Mouse (Mus musculus) forebrain, postnatal 0 days (tissue): ENCODE results near the gene Dedd2. TPM values are rescaled to one million over a fixed set of nuclear protein-coding genes. Genes with fewer than 3 reads are reported as not detected.

ENCODE experiments used
- ATAC-seq: fragments of 200-750 bp; cut with Nextera tagmentation; 2 replicates; pipeline ENCODE4 v1.8.0; 2017; ENCODE audit warnings: mild to moderate bottlenecking, moderate library complexity
- DNase-seq: peaks from one replicate; pipeline ENCODE4 v3.0.0-alpha.2; 2015
- H3K27ac ChIP-seq: fragments of 300-500 bp; sonication (generic); 2 replicates; pipeline ENCODE4 v1.5.1; 2014; ENCODE audit warnings: low read depth, mild to moderate bottlenecking, antibody characterized with exemption, low read length, moderate library complexity, mixed read lengths
- H3K27me3 ChIP-seq: fragments of 300-500 bp; sonication (generic); 2 replicates; pipeline ENCODE4 v1.6.1; 2014; ENCODE audit warnings: mild to moderate bottlenecking, low read length, mixed read lengths; ENCODE audit not compliant: insufficient read depth
- H3K36me3 ChIP-seq: fragments of 300-500 bp; sonication (generic); 2 replicates; pipeline ENCODE4 v1.6.1; 2014; ENCODE audit warnings: mild to moderate bottlenecking, moderate library complexity; ENCODE audit not compliant: insufficient read depth
- H3K4me1 ChIP-seq: fragments of 300-500 bp; sonication (generic); 2 replicates; pipeline ENCODE4 v1.6.1; 2014; ENCODE audit warnings: antibody characterized with exemption; ENCODE audit not compliant: insufficient read depth
- H3K4me2 ChIP-seq: fragments of 300-500 bp; sonication (generic); 2 replicates; pipeline ENCODE4 v1.6.1; 2014; ENCODE audit warnings: low read depth, mild to moderate bottlenecking, moderate library complexity
- H3K4me3 ChIP-seq: fragments of 300-500 bp; sonication (generic); 2 replicates; pipeline ENCODE4 v1.5.1; 2014; ENCODE audit warnings: low read depth, low read length, mixed read lengths
- H3K9ac ChIP-seq: fragments of 300-500 bp; sonication (generic); 2 replicates; pipeline ENCODE4 v1.6.1; 2014; ENCODE audit warnings: mild to moderate bottlenecking
- H3K9me3 ChIP-seq: fragments of 300-500 bp; sonication (generic); 2 replicates; pipeline ENCODE4 v1.6.1; 2016; ENCODE audit warnings: low read length
- CTCF ChIP-seq: sonication (generic); IDR thresholded peaks from 2 replicates; pipeline ENCODE4 v1.5.1; 2016; ENCODE audit warnings: antibody characterized with exemption, control low read depth, low read depth
- WGBS: fragments of 180-500 bp; shearing (Covaris S2); extraction: QIAGEN DNeasy Blood & Tissue Kit; methylation state at CpG from one replicate; pipeline ENCODE4 v1.1.7; 2014; 5-methylcytosine and 5-hydroxymethylcytosine counted together
- polyA plus RNA-seq: library from polyadenylated mRNA; unstranded; fragments of >200 nt; fragmentation: Nextera tagmentation; extraction: Ambion mirVana; gene quantifications from 2 replicates; pipeline ENCODE4 v1.2.1, GENCODE M21; 2015
- total RNA-seq: library from RNA; depleted of rRNA; stranded (reverse); fragments of >200 nt; gene quantifications from 2 replicates; pipeline ENCODE4 v1.2.3, GENCODE M21; 2014

Gene Dedd2
- total and polyA plus RNA-seq, 2 experiments from 2014 or later = 17.3 to 23.4 TPM

GRCm38 (mm10) chr7:25187662-25188650, 32.5 kb downstream of the Dedd2 start:
- no peak overlapping the region for H3K9ac ChIP-seq
- H3K36me3 ChIP-seq = no peaks in the 10 kb centered on the region
- H3K9me3 ChIP-seq = no peaks in the 10 kb centered on the region
- 31% methylated on average over 21 of the region's 21 CpGs for WGBS
- H3K27me3 ChIP-seq = no peaks in the 10 kb centered on the region
- H3K4me3 ChIP-seq = no peak overlapping the region
- peak overlapping the region; percentile 27 for H3K4me2 ChIP-seq
- no peak overlapping the region for H3K27ac ChIP-seq
- DNase-seq (peak; percentile 91), ATAC-seq (peak; percentile 89)
- TF ChIP-seq CTCF = peak; percentile 99
- no peaks in the 10 kb centered on the region for H3K4me1 ChIP-seq

GRCm38 (mm10) chr7:25184091-25184490, 36.3 kb downstream of the Dedd2 start:
- Histone ChIP-seq H3K27ac (no peak overlapping the region), H3K4me2 (no peak overlapping the region), H3K4me1 (0 out of 2 replicates have a peak, but pooled peaks cover 7% of the 10 kb centered on the region), H3K4me3 (no peak overlapping the region), H3K36me3 (no peaks in the 10 kb centered on the region), H3K9ac (no peak overlapping the region), H3K9me3 (no peaks in the 10 kb centered on the region), H3K27me3 (peaks cover 8% of the 10 kb centered on the region; the same call in 1 of the 2 replicates)
- no peak for ATAC-seq
- no peak for DNase-seq
- WGBS = 82% methylated on average over 6 of the region's 6 CpGs
- TF ChIP-seq CTCF = no peak

GRCm38 (mm10) chr7:25181814-25182213, 38.6 kb downstream of the Dedd2 start:
- Histone ChIP-seq H3K36me3 (no peaks in the 10 kb centered on the region), H3K27ac (no peak overlapping the region), H3K4me3 (peak overlapping the region; percentile 29), H3K27me3 (peaks cover 8% of the 10 kb centered on the region; the same call in 1 of the 2 replicates), H3K9ac (no peak overlapping the region), H3K4me1 (peaks cover 16% of the 10 kb centered on the region), H3K9me3 (no peaks in the 10 kb centered on the region), H3K4me2 (peak overlapping the region; percentile 66)
- DNase-seq = peak; percentile 55
- no peak for TF ChIP-seq CTCF
- no peak for ATAC-seq
- 5% methylated on average over 21 of the region's 21 CpGs for WGBS

GRCm38 (mm10) chr7:25181331-25181790, 39.1 kb downstream of the Dedd2 start:
- Histone ChIP-seq H3K4me1 (peaks cover 16% of the 10 kb centered on the region), H3K4me2 (peak overlapping the region; percentile 66), H3K36me3 (no peaks in the 10 kb centered on the region), H3K27me3 (peaks cover 8% of the 10 kb centered on the region; the same call in 1 of the 2 replicates), H3K4me3 (peak overlapping the region; percentile 29), H3K9ac (no peak overlapping the region), H3K9me3 (no peaks in the 10 kb centered on the region), H3K27ac (no peak overlapping the region)
- ATAC-seq (no peak), DNase-seq (peak; percentile 34)
- TF ChIP-seq CTCF = peak; percentile 71
- WGBS = 2% methylated on average over 15 of the region's 15 CpGs

DNA sequence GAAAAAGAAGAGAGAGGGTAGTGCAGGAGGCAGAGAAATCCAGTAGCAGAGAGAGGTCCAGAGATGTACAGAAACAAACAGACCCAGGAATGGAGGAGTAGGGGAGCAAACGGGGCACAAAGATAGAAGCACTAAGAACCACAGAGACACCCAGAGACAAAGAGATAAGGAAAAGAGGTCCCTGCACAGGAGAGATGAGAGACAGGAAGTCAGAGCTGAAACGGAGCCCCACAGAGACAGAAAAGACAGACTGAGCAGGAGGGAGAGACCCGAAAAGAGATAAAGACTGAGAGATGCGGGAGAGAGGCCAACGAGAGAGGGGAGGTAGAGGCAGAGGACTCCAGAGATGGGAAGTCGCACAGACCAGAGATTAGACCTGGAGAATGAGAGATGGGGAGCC, 39.9 kb downstream of the Dedd2 start:
- H3K4me1 ChIP-seq = peaks cover 16% of the 10 kb centered on the region
- ATAC-seq = no peak

GRCm38 (mm10) chr7:25179606-25180161, 40.7 kb downstream of the Dedd2 start, which contains the start of gene Pou2f2:
Pou2f2 (minus strand) TSS chr7:25179726.
- Histone ChIP-seq H3K27me3 (peaks cover 8% of the 10 kb centered on the region; the same call in 1 of the 2 replicates), H3K4me2 (peak within 1 kb of the TSS; percentile 66)

More for the DNA sequence above, 39.9 kb downstream of the Dedd2 start:
- H3K36me3 ChIP-seq = no peaks in the 10 kb centered on the region
- 2% methylated on average over 6 of the region's 6 CpGs for WGBS
- peak overlapping the region; percentile 99; the same call in 1 of the 2 replicates for H3K27ac ChIP-seq
- peak overlapping the region; percentile 71 for H3K4me3 ChIP-seq
- no peak for TF ChIP-seq CTCF
- no peak for DNase-seq
- H3K9ac ChIP-seq = 0 out of 2 replicates have a peak overlapping the region, but pooled peaks have one; percentile 97
- H3K27me3 ChIP-seq = peaks cover 8% of the 10 kb centered on the region; the same call in 1 of the 2 replicates
- peak overlapping the region; percentile 66 for H3K4me2 ChIP-seq
- H3K9me3 ChIP-seq = no peaks in the 10 kb centered on the region

More at GRCm38 (mm10) chr7:25179606-25180161, 40.7 kb downstream of the Dedd2 start, which contains the start of gene Pou2f2:
- WGBS = 2% methylated on average over 39 of the region's 56 CpGs
- DNase-seq (peak; percentile 94), ATAC-seq (peak; percentile 94)
- H3K27ac ChIP-seq = peak within 1 kb of the TSS; percentile 99
- H3K4me3 ChIP-seq = peak within 1 kb of the TSS; percentile 71
- peak; percentile 69 for TF ChIP-seq CTCF
- H3K9ac ChIP-seq = peak within 1 kb of the TSS; percentile 97
- peaks cover 16% of the 10 kb centered on the region for H3K4me1 ChIP-seq
- no peaks in the 10 kb centered on the region for H3K36me3 ChIP-seq
- H3K9me3 ChIP-seq = no peaks in the 10 kb centered on the region
